Comparison of ENCODE assay signal across 8 mouse cellular contexts in the genomic region with DNA sequence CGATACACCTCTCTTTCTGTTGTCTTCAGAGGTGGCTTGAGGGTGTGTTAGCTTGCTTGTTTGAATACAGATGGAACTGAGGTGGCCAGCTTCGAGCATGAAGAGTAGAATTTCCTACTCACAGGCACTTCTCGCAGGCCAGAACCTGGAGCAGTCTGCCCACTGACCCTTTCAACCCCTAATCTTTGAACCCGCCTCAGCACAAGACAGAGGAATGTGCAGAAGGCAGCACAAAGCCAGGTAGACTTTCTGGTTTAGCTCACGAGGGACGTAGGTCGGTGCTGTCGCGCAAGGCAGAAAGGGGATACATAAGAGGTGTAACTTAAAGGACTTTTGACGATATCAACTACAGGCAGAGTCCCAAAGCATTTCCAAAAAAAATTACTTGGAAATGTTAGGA. TPM values are rescaled to one million over a fixed set of nuclear protein-coding genes. Genes with fewer than 3 reads are reported as not detected.
DNase-seq lines count a peak whose midpoint lies in the region; ATAC-seq and TF ChIP-seq lines count a peak whose summit lies in the region.

No protein-coding gene starts in this region.

- peak overlapping the region; percentile 88 for H3K4me2 ChIP-seq in hindbrain, postnatal 0 days (ENCODE audit: low read depth, low read length)
- peak overlapping the region; percentile 87 for H3K4me2 ChIP-seq in liver, embryonic 14.5 days (ENCODE audit: low read depth)

- peak overlapping the region; percentile 59 for H3K9ac ChIP-seq in hindbrain, postnatal 0 days (replicated peaks; ENCODE audit: low read length)
- peak overlapping the region; percentile 60 for H3K9ac ChIP-seq in liver, embryonic 14.5 days (replicated peaks)

- TF ChIP-seq CTCF in hindbrain, postnatal 0 days (IDR thresholded peaks at IDR 0.05; ENCODE audit: low read depth) = no peak
- no peak for TF ChIP-seq CTCF in liver, embryonic 14.5 days (IDR thresholded peaks at IDR 0.05; ENCODE audit: low read depth)

- no peaks in the 10 kb centered on the region for H3K9me3 ChIP-seq in embryonic facial prominence, embryonic 10.5 days
- no peaks in the 10 kb centered on the region for H3K9me3 ChIP-seq in hindbrain, postnatal 0 days (ENCODE audit: low read length)
- no peaks in the 10 kb centered on the region for H3K9me3 ChIP-seq in liver, embryonic 14.5 days (ENCODE audit: control insufficient read depth, low read length)

- 6% methylated on average over 10 of the region's 10 CpGs for WGBS in embryonic facial prominence, embryonic 10.5 days
- WGBS in hindbrain, postnatal 0 days = 7% methylated on average over 10 of the region's 10 CpGs
- 5% methylated on average over 10 of the region's 10 CpGs for WGBS in liver, embryonic 14.5 days (ENCODE audit: insufficient replicate concordance)

- peak overlapping the region; percentile 84 for H3K4me3 ChIP-seq in embryonic facial prominence, embryonic 10.5 days
- peak overlapping the region; percentile 67 for H3K4me3 ChIP-seq in hindbrain, postnatal 0 days (ENCODE audit: low read length)
- H3K4me3 ChIP-seq in liver, embryonic 14.5 days (ENCODE audit: insufficient read depth in 1 of 2, low read depth in 2 of 2, low read length in 2 of 2) = peak overlapping the region; percentile 63 to 71

- H3K27ac ChIP-seq in embryonic facial prominence, embryonic 10.5 days (replicated peaks) = peak overlapping the region; percentile 91
- no peak overlapping the region for H3K27ac ChIP-seq in hindbrain, postnatal 0 days
- H3K27ac ChIP-seq in liver, embryonic 14.5 days = no peak overlapping the region

- ATAC-seq in hindbrain, postnatal 0 days = no peak
- ATAC-seq in liver, embryonic 14.5 days (ENCODE audit: insufficient read depth) = no peak

- H3K36me3 ChIP-seq in embryonic facial prominence, embryonic 10.5 days (replicated peaks) = no peaks in the 10 kb centered on the region; the same call in 1 of the 2 replicates
- no peaks in the 10 kb centered on the region for H3K36me3 ChIP-seq in hindbrain, postnatal 0 days (ENCODE audit: insufficient read depth, low read length)
- no peaks in the 10 kb centered on the region for H3K36me3 ChIP-seq in liver, embryonic 14.5 days (replicated peaks; ENCODE audit: control insufficient read depth, insufficient read depth, low read depth)

- H3K4me1 ChIP-seq in embryonic facial prominence, embryonic 10.5 days = peaks cover 63% of the 10 kb centered on the region
- no peaks in the 10 kb centered on the region for H3K4me1 ChIP-seq in hindbrain, postnatal 0 days (ENCODE audit: insufficient read depth, low read length)
- peaks cover 0 to 15% of the 10 kb centered on the region in 2 experiments; a peak in 3 of 4 replicates for H3K4me1 ChIP-seq in liver, embryonic 14.5 days (replicated peaks; ENCODE audit: control insufficient read depth in 2 of 2, insufficient read depth in 2 of 2, low read length in 1 of 2)

- TF ChIP-seq EP300 in liver, embryonic 14.5 days (IDR thresholded peaks at IDR 0.05; ENCODE audit: low read depth) = no peak

- H3K27me3 ChIP-seq in embryonic facial prominence, embryonic 10.5 days (replicated peaks; ENCODE audit: low read depth, poor library complexity, severe bottlenecking) = peaks cover 10% of the 10 kb centered on the region; the same call in 1 of the 2 replicates
- no peaks in the 10 kb centered on the region for H3K27me3 ChIP-seq in hindbrain, postnatal 0 days (ENCODE audit: insufficient read depth, low read length)
- H3K27me3 ChIP-seq in liver, embryonic 14.5 days (ENCODE audit: control insufficient read depth, insufficient read depth, low read length) = no peaks in the 10 kb centered on the region

- peak; percentile 49 for DNase-seq in 416B (ENCODE audit: low read depth)
- peak; percentile 8 to 22 for DNase-seq in B cell, adult 2 months
- peak; percentile 46 for DNase-seq in embryonic facial prominence, embryonic 10.5 days (ENCODE audit: low spot score)
- no peak for DNase-seq in hindbrain, postnatal 0 days (ENCODE audit: low spot score)
- DNase-seq in liver, embryonic 14.5 days (ENCODE audit: low read depth in 3 of 3, low spot score in 3 of 3) = no peak
- peak; percentile 25 for DNase-seq in thymus, postnatal 25 days
- no peak for DNase-seq in adrenal gland, adult 8-10 months
- no peak for DNase-seq in urinary bladder, adult 18-20 months (ENCODE audit: low spot score in 2 of 2)

RNA-seq across cellular contexts. Expression of gene Arhgap10, which starts 0.9 kb away (rescaled TPM):
- 25.5 and 26.1 TPM in 2 replicates for polyA plus RNA-seq in embryonic facial prominence, embryonic 10.5 days (2016; fragmentation: Nextera tagmentation; extraction: Ambion mirVana)
- total RNA-seq in hindbrain, postnatal 0 days (2014; rRNA removed) = 3.4 and 5.2 TPM in 2 replicates
- polyA plus RNA-seq in hindbrain, postnatal 0 days (2015; fragmentation: Nextera tagmentation; extraction: Ambion mirVana) = 3.7 and 4.2 TPM in 2 replicates
- 3.1 and 4.6 TPM in 2 replicates for polyA plus RNA-seq in liver, embryonic 14.5 days (2012; rRNA removed)
- polyA plus RNA-seq in liver, embryonic 14.5 days (2014; fragmentation: Nextera tagmentation; extraction: Ambion mirVana) = 4.6 and 6.1 TPM in 2 replicates
- total RNA-seq in adrenal gland, adult 8-10 months (2022) = 10 to 100 TPM; 14.7 to 37.5 (median 18.3) TPM

RNA-seq across cellular contexts. Expression of gene Prmt9, which starts 32.4 kb away (rescaled TPM):
- 19.9 and 21.6 TPM in 2 replicates for polyA plus RNA-seq in embryonic facial prominence, embryonic 10.5 days (2016; fragmentation: Nextera tagmentation; extraction: Ambion mirVana)
- total RNA-seq in hindbrain, postnatal 0 days (2014; rRNA removed) = 19.8 and 23.0 TPM in 2 replicates
- polyA plus RNA-seq in hindbrain, postnatal 0 days (2015; fragmentation: Nextera tagmentation; extraction: Ambion mirVana) = 21.1 and 22.0 TPM in 2 replicates
- polyA plus RNA-seq in liver, embryonic 14.5 days (2012; rRNA removed) = 3.2 and 4.7 TPM in 2 replicates
- polyA plus RNA-seq in liver, embryonic 14.5 days (2014; fragmentation: Nextera tagmentation; extraction: Ambion mirVana) = 8.1 and 10.0 TPM in 2 replicates
- 10 to 100 TPM; 17.0 to 21.5 (median 19.6) TPM for total RNA-seq in adrenal gland, adult 8-10 months (2022)

Comparison
In these comparisons a context has a peak if more than half of its experiments do, and no peak if none do; other contexts are left out.
1. DNase-seq: peak in 416B (single experiment), B cell, adult 2 months (2 of 2), embryonic facial prominence, embryonic 10.5 days (single experiment) and thymus, postnatal 25 days (single experiment); none in hindbrain, postnatal 0 days (single experiment), liver, embryonic 14.5 days (0 of 3), adrenal gland, adult 8-10 months (single experiment) and urinary bladder, adult 18-20 months (0 of 2).
2. Peak in every context shown above with its lines, with median percentiles within 50 percentile points of each other: H3K4me3 ChIP-seq.